Mouse (Mus musculus) urinary bladder, adult 18-20 months (tissue): ENCODE measurements around the gene Ncoa4.

ENCODE experiments used
- DNase-seq, 2 experiments: peaks; one replicate each; pipeline ENCODE4 v3.0.0; 2022; ENCODE audit warnings: low spot score in 2 of 2, mixed read lengths in 2 of 2

The Ncoa4 gene

GRCm38 (mm10) chr14:32201354-32201753 lies 41.7 kb downstream of the Ncoa4 start:
- DNase-seq = peak in 1 of 2 experiments; percentile 21

GRCm38 (mm10) chr14:32201791-32202451 lies 42.3 kb downstream of the Ncoa4 start, which contains the start of the genes Timm23 and Parg:
Timm23 (minus strand) TSS chr14:32201898.
Parg (plus strand) TSS chr14:32201949.
- DNase-seq = peak; percentile 75 to 83

GRCm38 (mm10) chr14:32226601-32227000 lies 66.9 kb downstream of the Ncoa4 start:
- DNase-seq = no peak

- peak in 1 of 2 experiments; percentile 36 for DNase-seq
These were observed 69.3 kb downstream of the Ncoa4 start for GRCm38 (mm10) chr14:32228996-32229395.
